Mouse (Mus musculus) embryo, embryonic 11.5 days (tissue): ENCODE results near the gene Plac8.

Experiments
- DNase-seq: peaks from one replicate; pipeline ENCODE4 v3.0.0-alpha.2; 2012; ENCODE audit warnings: low read depth, low spot score

Gene Plac8

DNA sequence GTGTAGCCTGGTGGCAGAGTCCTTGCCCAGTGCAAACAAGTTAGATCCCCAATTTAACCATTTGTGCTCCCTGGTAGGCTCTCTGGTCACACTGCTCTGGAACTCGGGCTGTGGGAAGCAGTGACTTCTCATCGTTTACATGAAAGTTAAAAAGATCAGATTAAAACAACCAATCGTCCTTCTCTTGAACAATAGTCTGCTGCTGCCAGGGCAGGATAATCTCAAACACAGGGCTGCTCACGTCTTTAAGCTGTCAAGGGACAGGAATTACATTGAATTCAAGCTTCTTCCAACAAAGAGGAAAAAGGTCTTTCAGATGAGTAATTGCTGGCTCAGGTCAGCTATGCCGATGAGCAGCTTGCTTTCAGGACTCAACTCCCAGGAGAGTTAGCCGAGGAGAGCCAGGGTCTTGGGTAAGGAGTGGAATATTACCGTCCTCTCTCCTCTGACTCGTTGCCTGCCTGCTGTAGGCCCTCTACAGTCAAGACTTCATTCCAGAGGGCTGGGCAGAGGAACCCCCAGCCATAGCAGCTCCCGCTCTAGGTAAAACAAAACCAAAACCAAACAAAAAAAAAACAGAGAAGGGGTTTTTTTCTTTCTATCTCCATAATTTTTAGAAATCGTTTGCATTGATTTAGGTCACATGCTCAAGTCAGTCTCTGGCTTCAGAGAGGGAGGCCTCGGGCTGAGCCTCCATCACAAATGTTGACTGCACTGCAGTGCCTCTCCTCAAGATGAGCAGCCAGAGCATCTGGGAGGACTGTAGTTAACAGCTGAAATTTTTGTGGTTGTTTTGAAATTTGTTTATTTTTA, 9.8 kb upstream of the Plac8 start:
- no peak for DNase-seq

- DNase-seq, result no peak
Measured at GRCm38 (mm10) chr5:100578863-100579411, 6.9 kb upstream of the Plac8 start.

- no peak for DNase-seq
Measured at GRCm38 (mm10) chr5:100574771-100575170, 2.7 kb upstream of the Plac8 start.

GRCm38 (mm10) chr5:100573256-100573655, 1.2 kb upstream of the Plac8 start:
- DNase-seq, result no peak

GRCm38 (mm10) chr5:100570716-100571115, 1.3 kb downstream of the Plac8 start:
- DNase-seq, result peak; percentile 5

DNA sequence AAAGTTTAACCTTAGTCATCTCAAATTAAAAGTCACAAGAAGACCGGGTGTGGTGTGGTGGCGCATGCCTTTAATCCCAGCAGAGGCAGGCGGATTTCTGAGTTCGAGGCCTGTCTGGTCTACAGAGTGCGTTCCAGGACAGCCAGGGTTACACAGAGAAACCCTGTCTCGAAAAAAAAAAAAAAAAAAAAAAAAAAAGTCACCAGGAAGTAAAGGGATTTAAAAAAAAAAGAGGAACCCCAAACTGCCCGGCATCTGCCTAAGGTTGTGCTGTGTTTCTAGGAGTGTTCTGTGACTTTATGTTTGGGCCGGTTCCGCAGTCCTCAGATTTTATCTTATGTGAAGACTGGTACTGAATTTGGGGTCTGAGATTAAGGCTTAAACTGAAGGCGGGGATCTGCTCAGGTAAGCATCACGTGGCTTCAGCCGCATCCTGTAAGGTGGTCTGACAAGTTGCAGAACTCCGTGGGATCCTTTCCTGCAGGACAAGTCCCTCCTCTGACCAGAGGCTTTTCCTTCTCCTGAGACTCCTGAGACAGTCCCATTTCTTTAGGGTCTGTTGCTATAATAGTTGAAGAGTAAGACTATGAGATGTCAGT, 1.9 kb downstream of the Plac8 start:
- DNase-seq, result no peak

- no peak for DNase-seq
Measured at GRCm38 (mm10) chr5:100569250-100569934, 2.7 kb downstream of the Plac8 start.

- no peak for DNase-seq
Measured at GRCm38 (mm10) chr5:100568802-100569201, 3.2 kb downstream of the Plac8 start.

DNA sequence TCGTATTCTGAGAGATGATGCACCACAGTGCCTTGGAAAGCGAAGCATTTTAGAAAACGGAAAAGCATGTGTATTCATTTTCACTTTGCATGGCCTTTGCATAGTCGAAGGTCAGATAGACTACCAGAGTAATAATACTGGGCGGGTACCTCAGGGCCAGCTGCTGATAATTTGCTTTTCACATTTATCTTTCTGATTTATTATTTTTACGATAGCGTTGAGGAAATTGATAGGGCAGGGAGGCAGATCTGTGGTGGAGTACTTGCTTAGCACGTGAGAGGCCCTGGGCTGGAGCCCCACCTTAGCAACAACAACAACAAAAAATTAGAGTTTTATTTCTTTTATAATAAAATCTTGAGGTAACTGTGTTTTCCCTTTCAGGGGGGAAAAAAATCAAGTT, 3.9 kb downstream of the Plac8 start:
- no peak for DNase-seq

GRCm38 (mm10) chr5:100567258-100568032, 4.6 kb downstream of the Plac8 start:
- no peak for DNase-seq

GRCm38 (mm10) chr5:100566798-100567197, 5.2 kb downstream of the Plac8 start:
- DNase-seq, result no peak

DNA sequence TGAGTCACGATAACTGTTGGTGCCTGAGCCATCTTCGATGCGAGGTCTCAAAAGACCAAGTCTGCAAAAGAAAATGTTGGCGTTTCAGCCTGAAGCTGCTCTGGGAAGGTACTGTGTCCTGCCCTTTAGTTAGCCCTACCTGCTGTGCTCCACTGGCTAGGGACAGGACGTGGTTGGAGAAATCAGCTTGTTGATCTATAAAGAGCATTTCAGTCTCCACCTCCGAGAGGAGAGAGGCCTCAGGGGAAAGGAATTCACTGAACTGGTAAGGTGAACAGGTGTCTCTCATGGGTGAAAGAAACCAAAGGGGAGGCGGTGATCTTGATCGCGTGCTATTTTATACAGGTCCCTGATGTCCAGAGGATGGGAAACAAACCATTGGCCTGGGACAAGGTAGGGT, 9.3 kb downstream of the Plac8 start:
- DNase-seq, result no peak

- DNase-seq, result no peak
Measured at GRCm38 (mm10) chr5:100559357-100559756, 12.7 kb downstream of the Plac8 start.

DNA sequence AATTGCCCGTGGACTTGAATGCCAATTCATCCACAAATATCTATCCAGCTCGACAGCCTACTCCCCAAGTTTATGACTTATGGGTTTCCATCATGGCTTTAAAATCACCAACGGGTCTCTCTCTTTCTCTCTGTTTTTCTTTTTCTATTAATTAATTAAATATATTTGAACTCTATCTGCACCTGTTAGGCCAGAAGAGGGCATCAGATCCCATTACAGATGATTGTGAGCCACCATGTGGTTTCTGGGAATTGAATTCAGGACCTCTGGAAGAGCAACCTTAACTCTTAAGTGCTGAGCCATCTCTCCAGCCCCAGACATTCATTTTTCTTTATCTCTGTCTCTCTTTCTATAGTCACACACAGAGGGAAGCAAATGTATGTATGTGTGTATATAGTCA, 13.3 kb downstream of the Plac8 start:
- no peak for DNase-seq

GRCm38 (mm10) chr5:100557537-100557936, 14.5 kb downstream of the Plac8 start:
- no peak for DNase-seq

DNA sequence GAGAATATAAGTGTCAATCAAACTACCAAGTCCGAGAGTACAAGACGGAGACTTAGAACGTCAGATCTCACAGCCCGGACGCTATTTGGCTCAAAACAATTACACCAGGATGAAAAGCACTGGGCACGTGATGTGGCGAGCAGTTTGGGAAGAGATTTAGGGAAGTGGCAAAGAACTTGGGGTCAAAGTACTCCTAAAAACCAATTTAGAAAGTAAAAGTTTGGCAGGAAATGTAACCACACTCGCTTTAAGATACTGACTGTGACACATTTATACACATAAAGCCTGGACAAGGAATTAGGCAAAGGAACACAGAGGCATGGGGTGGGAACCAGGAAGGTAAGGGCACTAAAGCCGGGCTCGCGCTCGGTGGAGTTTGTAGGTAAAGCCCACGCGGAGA, 15.0 kb downstream of the Plac8 start:
- DNase-seq, result no peak

DNA sequence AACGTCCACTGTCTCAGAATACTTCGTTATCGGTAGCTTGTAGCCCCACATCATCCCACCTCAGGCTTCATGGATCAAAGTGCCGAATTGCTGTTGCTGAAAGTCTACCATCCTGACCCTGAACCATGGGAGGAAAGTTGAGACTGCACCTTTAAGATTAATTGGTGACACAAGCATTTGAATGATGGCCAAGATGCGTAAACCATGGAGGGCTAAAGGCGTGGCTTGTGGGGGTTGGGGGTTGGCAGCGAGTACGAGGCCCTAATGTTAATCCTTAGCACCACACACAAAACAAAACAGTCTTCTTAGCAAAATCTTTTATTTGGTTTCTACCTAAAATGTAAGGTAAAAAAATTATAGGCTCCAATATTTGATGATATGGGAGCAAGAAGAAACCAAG, 18.6 kb downstream of the Plac8 start:
- DNase-seq, result no peak

GRCm38 (mm10) chr5:100551952-100552351, 20.1 kb downstream of the Plac8 start:
- no peak for DNase-seq

GRCm38 (mm10) chr5:100550151-100550550, 21.9 kb downstream of the Plac8 start:
- DNase-seq, result no peak

DNA sequence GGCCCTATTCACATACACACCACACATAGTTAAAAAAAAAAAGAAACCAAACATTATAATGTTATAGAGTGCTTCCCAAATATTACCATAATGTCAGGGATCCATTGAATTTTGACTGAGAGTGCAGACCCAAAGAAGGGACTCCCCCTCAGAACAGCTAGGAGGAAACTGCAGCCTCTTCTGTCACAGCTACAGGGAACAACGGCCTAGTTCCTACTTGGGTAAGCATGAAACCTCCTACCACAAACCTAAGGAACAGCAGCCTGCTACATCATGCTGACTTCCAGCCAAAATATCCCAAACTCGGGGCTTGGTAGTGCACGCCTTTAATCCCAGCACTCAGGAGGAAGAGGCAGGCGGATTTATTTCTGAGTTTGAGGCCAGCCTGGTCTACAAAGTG, 22.7 kb downstream of the Plac8 start:
- no peak for DNase-seq

GRCm38 (mm10) chr5:100548236-100548635, 23.8 kb downstream of the Plac8 start:
- DNase-seq, result no peak
